Mouse (Mus musculus): ENCODE measurements around the gene Bmpr1b.
A peak's percentile ranks its signal among the peaks of the same experiment; 100 is the strongest.

Gene Bmpr1b

GRCm38 (mm10) chr3:141809581-141809980 is 359.6 kb downstream of the Bmpr1b start:
- no peak for DNase-seq

GRCm38 (mm10) chr3:141804133-141804532 is 365.1 kb downstream of the Bmpr1b start:
- no peak for DNase-seq

- DNase-seq = no peak
These were observed 371.4 kb downstream of the Bmpr1b start for GRCm38 (mm10) chr3:141797789-141798188.

GRCm38 (mm10) chr3:141797372-141797771 is 371.9 kb downstream of the Bmpr1b start:
- no peak for DNase-seq

- DNase-seq = no peak
These were observed 374.9 kb downstream of the Bmpr1b start for GRCm38 (mm10) chr3:141794371-141794770.

DNA sequence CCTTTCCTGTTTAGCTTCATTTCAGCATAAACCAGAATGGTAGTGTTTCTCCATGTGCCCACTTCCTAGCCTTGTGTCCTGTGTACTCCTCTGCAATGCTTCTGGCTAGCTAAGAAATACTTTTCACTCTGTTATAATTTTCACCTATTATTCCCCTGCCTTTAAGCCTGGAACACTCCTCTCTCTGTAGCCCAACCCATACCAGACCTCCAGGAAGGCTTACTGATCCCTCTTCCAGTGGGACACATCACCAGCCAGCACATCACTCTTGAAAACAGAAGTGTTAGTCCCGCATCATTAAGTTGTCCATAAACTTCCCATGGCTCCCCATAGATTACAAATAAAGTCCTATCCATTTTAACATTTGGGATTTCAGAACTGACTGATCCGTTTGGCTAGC is 375.5 kb downstream of the Bmpr1b start:
- no peak for DNase-seq

- DNase-seq = peak in 1 of 2 experiments; percentile 6
These were observed 377.1 kb downstream of the Bmpr1b start for GRCm38 (mm10) chr3:141792106-141792505.

DNA sequence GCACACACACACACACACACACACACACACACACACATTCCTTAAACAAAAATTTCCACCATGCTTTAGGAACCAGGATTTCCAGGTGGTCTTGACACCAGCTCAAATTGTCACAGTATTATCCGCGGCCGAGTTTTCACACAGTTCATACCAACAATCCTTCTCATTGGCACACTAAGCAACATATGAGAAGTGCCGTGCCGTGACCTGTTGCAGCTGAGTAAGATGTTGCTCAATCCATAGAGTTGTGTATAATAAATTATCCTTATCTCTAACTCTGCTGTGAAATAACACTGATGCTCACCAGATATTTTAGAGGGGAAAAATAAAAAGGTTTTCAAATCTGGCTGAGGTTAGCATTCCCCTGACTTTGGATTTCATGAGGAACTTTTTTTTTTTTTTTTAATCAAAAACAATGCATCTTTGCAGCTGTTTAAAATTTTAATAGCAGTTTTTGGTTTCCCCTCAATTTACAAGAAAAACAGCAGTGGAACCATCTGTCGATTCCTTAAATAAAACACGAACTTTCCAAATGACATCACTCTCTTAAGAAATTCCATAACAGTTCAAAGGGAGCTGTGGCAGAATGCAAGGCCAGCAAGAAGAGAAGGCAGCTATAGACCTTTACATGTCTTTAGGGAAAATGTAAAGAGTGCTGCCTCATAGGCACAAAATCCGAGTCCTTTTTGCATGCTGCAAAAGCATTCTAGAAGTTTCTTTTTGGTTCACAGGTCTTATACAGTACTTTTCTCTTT is 378.0 kb downstream of the Bmpr1b start:
- no peak for DNase-seq
